Mouse (Mus musculus): ENCODE data around the gene Mov10l1.

DNA sequence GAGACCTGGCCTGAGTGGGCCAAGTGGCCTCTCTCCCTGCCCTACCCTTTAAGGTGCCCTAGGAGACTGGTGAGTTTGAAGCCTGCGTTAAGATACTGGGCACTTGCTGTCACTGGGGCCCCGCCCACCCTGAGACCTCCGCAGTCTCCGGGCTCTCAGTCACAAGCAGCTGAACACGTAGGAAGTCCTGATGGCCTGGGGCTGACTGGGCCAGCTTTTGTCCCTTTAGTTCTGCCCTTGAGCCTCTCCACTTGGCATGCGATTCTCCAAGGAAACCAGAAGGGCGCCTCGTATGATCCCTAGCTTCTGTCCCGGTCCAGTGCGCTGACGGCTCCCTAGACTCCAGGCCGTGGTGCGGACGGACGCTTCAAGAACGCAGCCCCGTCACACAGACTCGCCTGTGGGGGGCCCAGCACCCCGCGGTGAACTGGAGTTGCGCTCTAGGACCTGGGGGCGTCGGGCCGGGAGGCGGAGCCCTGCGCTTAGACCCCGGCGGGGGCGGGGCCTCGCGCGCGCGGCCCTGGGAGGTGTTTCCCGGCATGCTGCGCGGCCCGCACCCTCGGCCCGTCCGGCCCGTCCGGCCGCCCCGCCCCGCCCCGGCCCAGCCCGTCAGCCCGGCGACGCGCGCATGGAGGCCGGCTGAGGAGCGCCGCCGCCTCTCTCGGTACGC lies 92.9 kb downstream of the Mov10l1 start:
- TF ChIP-seq CTCF (IDR thresholded peaks at IDR 0.05; ENCODE audit: borderline replicate concordance, insufficient read depth, low read depth, low read length) (peak; percentile 6; the same call in 1 of the 2 replicates), POLR2A (IDR thresholded peaks at IDR 0.05; ENCODE audit: borderline replicate concordance, insufficient read depth, low read length) (peak; percentile 41; the same call in 1 of the 2 replicates)

Data from cerebellum, adult 2 months (tissue).